14 mouse cellular contexts compared by ENCODE assay signal in the genomic region with DNA sequence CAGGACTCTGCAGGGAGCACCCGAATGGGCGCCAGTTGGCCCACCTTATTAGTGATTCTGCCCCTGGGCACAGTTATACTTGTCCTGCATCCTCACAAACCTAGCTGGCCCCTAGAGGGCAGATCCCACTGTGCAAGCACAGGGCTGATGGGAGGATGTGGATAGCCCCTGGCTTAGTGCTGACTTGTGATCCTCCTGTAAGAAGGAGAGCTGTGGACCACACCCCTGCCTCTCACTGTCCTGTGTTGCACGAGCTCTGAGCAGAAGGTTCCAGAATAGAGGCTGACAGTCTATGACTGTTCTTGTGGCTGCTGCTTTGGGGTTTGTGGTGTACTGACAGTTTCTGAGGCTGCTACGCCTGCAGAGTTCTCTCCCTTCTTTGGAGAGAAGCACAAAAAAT. TPM values are rescaled to one million over a fixed set of nuclear protein-coding genes. Genes with fewer than 3 reads are reported as not detected.
A peak's percentile ranks its signal among the peaks of the same experiment; 100 is the strongest.
DNase-seq lines count a peak whose midpoint lies in the region; ATAC-seq and TF ChIP-seq lines count a peak whose summit lies in the region.
"Had no signal": no experiment of that assay in that cellular context is flagged by ENCODE, and none has a peak within 500 bp of the region (broad histone marks: within the 10 kb centered on the region; RNA-seq: fewer than 3 reads in every experiment).

No protein-coding gene starts in this region.

- no peak for TF ChIP-seq POLR2A in lung, adult 2 months (IDR thresholded peaks at IDR 0.05; ENCODE audit: borderline replicate concordance, extremely low read depth, low read depth, low read length)

- peak; percentile 32 for DNase-seq in adrenal gland, adult 2 months
- no peak for DNase-seq in adrenal gland, postnatal 14 days
- DNase-seq in lung, adult 2 months = no peak
- DNase-seq in induced T-regulatory cell, adult 2 months (ENCODE audit: low read depth) = peak; percentile 68
- no peak for DNase-seq in urinary bladder, postnatal 4 days (ENCODE audit: low spot score in 2 of 2)
- DNase-seq: cerebellum, adult 9-10 months; kidney, adult 9 months; right cerebral cortex, adult 18-20 months had no signal

- peaks cover 29% of the 10 kb centered on the region for H3K4me1 ChIP-seq in lung, embryonic 15.5 days
- H3K4me1 ChIP-seq in lung, adult 2 months (ENCODE audit: control insufficient read depth, insufficient read depth, low read length) = peaks cover 30% of the 10 kb centered on the region
- H3K4me1 ChIP-seq in forebrain, embryonic 16.5 days (replicated peaks; ENCODE audit: control insufficient read depth, insufficient read depth, low read length) = no peaks in the 10 kb centered on the region
- H3K4me1 ChIP-seq: midbrain, embryonic 10.5 days had no signal

- ATAC-seq in lung, embryonic 15.5 days (ENCODE audit: borderline replicate concordance, extremely low read depth, low FRiP score, low TSS enrichment) = no peak
- ATAC-seq in megakaryocyte progenitor cell, adult 5-6 weeks (replicated peaks; ENCODE audit: poor library complexity) = peak; percentile 15
- ATAC-seq in forebrain, embryonic 16.5 days = no peak
- ATAC-seq: forebrain, embryonic 15.5 days had no signal

- no peak for TF ChIP-seq CTCF in lung, adult 2 months (IDR thresholded peaks at IDR 0.05; ENCODE audit: insufficient read depth, low read length)

- H3K9ac ChIP-seq in lung, embryonic 15.5 days = no peak overlapping the region
- H3K9ac ChIP-seq in forebrain, embryonic 16.5 days (replicated peaks; ENCODE audit: low read depth, low read length) = no peak overlapping the region
- H3K9ac ChIP-seq: forebrain, embryonic 15.5 days had no signal

- no peak overlapping the region for H3K4me2 ChIP-seq in lung, embryonic 15.5 days
- no peak overlapping the region for H3K4me2 ChIP-seq in forebrain, embryonic 16.5 days (ENCODE audit: low read length)
- H3K4me2 ChIP-seq: forebrain, embryonic 15.5 days had no signal

- H3K36me3 ChIP-seq in lung, embryonic 15.5 days = no peaks in the 10 kb centered on the region
- H3K36me3 ChIP-seq in forebrain, embryonic 16.5 days (ENCODE audit: control insufficient read depth, insufficient read depth) = no peaks in the 10 kb centered on the region
- H3K36me3 ChIP-seq: forebrain, embryonic 15.5 days had no signal

- no peaks in the 10 kb centered on the region for H3K9me3 ChIP-seq in lung, embryonic 15.5 days
- H3K9me3 ChIP-seq in forebrain, embryonic 16.5 days (ENCODE audit: control insufficient read depth, low read length) = no peaks in the 10 kb centered on the region
- H3K9me3 ChIP-seq: forebrain, embryonic 15.5 days; midbrain, embryonic 10.5 days had no signal

- no peak overlapping the region for H3K4me3 ChIP-seq in lung, embryonic 15.5 days
- H3K4me3 ChIP-seq in lung, adult 2 months (replicated peaks; ENCODE audit: extremely low read depth, low read depth, low read length) = no peak overlapping the region
- H3K4me3 ChIP-seq in forebrain, embryonic 16.5 days (replicated peaks; ENCODE audit: low read length) = no peak overlapping the region
- H3K4me3 ChIP-seq: forebrain, embryonic 15.5 days; midbrain, embryonic 10.5 days had no signal

- peak overlapping the region; percentile 12; the same call in 1 of the 2 replicates for H3K27ac ChIP-seq in lung, embryonic 15.5 days
- H3K27ac ChIP-seq in forebrain, embryonic 16.5 days (ENCODE audit: low read length) = no peak overlapping the region
- H3K27ac ChIP-seq: forebrain, embryonic 15.5 days; midbrain, embryonic 10.5 days had no signal

- 77% methylated on average over 4 of the region's 4 CpGs for WGBS in lung, embryonic 15.5 days
- 76% methylated on average over 4 of the region's 4 CpGs for WGBS in lung, adult 2 months
- 85% methylated on average over 4 of the region's 4 CpGs for WGBS in forebrain, embryonic 16.5 days

- H3K27me3 ChIP-seq in lung, embryonic 15.5 days = no peaks in the 10 kb centered on the region
- no peaks in the 10 kb centered on the region for H3K27me3 ChIP-seq in forebrain, embryonic 16.5 days (replicated peaks; ENCODE audit: control insufficient read depth, insufficient read depth, low read length)
- H3K27me3 ChIP-seq: forebrain, embryonic 15.5 days had no signal

RNA-seq across cellular contexts. Expression of a gene that starts 24.5 kb away (rescaled TPM):
- 10 to 100 TPM; 30.3 to 38.7 TPM for total RNA-seq in adrenal gland, adult 2 months (2021)
- polyA plus RNA-seq in adrenal gland, adult 2 months (2012; rRNA removed) = 36.6 and 38.1 TPM in 2 replicates
- total RNA-seq in adrenal gland, postnatal 14 days (2021) = 33.0 and 35.2 TPM in 2 replicates
- 30.1 and 30.4 TPM in 2 replicates for polyA plus RNA-seq in lung, embryonic 15.5 days (2015; fragmentation: Nextera tagmentation; extraction: Ambion mirVana)
- 33.5 and 36.2 TPM in 2 replicates for polyA plus RNA-seq in lung, adult 2 months (2012; rRNA removed)
- total RNA-seq in megakaryocyte progenitor cell, adult 5-6 weeks (2015) = 12.9 and 16.2 TPM in 2 replicates
- 12.9 and 20.1 TPM in 2 replicates for total RNA-seq in megakaryocyte progenitor cell, adult 5-6 weeks (2017)
- polyA plus RNA-seq in forebrain, embryonic 16.5 days (2015; fragmentation: Nextera tagmentation; extraction: Ambion mirVana) = 34.7 and 36.7 TPM in 2 replicates

RNA-seq across cellular contexts. Expression of a gene that starts 25.2 kb away (rescaled TPM):
- total RNA-seq in adrenal gland, adult 2 months (2021) = 100 to 1,000 TPM; 154 to 322 TPM
- polyA plus RNA-seq in adrenal gland, adult 2 months (2012; rRNA removed) = 222 and 270 TPM in 2 replicates
- 161 and 186 TPM in 2 replicates for total RNA-seq in adrenal gland, postnatal 14 days (2021)
- 55.8 and 61.0 TPM in 2 replicates for polyA plus RNA-seq in lung, embryonic 15.5 days (2015; fragmentation: Nextera tagmentation; extraction: Ambion mirVana)
- polyA plus RNA-seq in lung, adult 2 months (2012; rRNA removed) = 122 and 144 TPM in 2 replicates
- 22.6 and 29.6 TPM in 2 replicates for total RNA-seq in megakaryocyte progenitor cell, adult 5-6 weeks (2015)
- total RNA-seq in megakaryocyte progenitor cell, adult 5-6 weeks (2017) = 31.4 and 45.3 TPM in 2 replicates
- polyA plus RNA-seq in forebrain, embryonic 16.5 days (2015; fragmentation: Nextera tagmentation; extraction: Ambion mirVana) = 27.9 and 30.2 TPM in 2 replicates

RNA-seq across cellular contexts. Expression of a gene that starts 41.1 kb away (rescaled TPM):
- 10 to 100 TPM; 20.1 to 68.5 TPM for total RNA-seq in adrenal gland, adult 2 months (2021)
- polyA plus RNA-seq in adrenal gland, adult 2 months (2012; rRNA removed) = 43.2 and 47.4 TPM in 2 replicates
- 23.7 and 41.2 TPM in 2 replicates for total RNA-seq in adrenal gland, postnatal 14 days (2021)
- polyA plus RNA-seq in lung, embryonic 15.5 days (2015; fragmentation: Nextera tagmentation; extraction: Ambion mirVana) = 45.7 and 47.2 TPM in 2 replicates
- 34.6 and 38.4 TPM in 2 replicates for polyA plus RNA-seq in lung, adult 2 months (2012; rRNA removed)
- 33.7 and 40.2 TPM in 2 replicates for total RNA-seq in megakaryocyte progenitor cell, adult 5-6 weeks (2015)
- 15.1 and 18.5 TPM in 2 replicates for total RNA-seq in megakaryocyte progenitor cell, adult 5-6 weeks (2017)
- polyA plus RNA-seq in forebrain, embryonic 16.5 days (2015; fragmentation: Nextera tagmentation; extraction: Ambion mirVana) = 52.6 and 62.5 TPM in 2 replicates

RNA-seq across cellular contexts. Expression of a gene that starts 41.2 kb away (rescaled TPM):
- 10 to 100 TPM; 19.9 to 61.1 TPM for total RNA-seq in adrenal gland, adult 2 months (2021)
- 62.7 and 64.6 TPM in 2 replicates for polyA plus RNA-seq in adrenal gland, adult 2 months (2012; rRNA removed)
- 27.7 and 40.5 TPM in 2 replicates for total RNA-seq in adrenal gland, postnatal 14 days (2021)
- polyA plus RNA-seq in lung, embryonic 15.5 days (2015; fragmentation: Nextera tagmentation; extraction: Ambion mirVana) = 26.3 and 31.1 TPM in 2 replicates
- polyA plus RNA-seq in lung, adult 2 months (2012; rRNA removed) = 34.7 and 40.9 TPM in 2 replicates
- 15.1 and 15.9 TPM in 2 replicates for total RNA-seq in megakaryocyte progenitor cell, adult 5-6 weeks (2015)
- 12.8 and 17.6 TPM in 2 replicates for total RNA-seq in megakaryocyte progenitor cell, adult 5-6 weeks (2017)
- polyA plus RNA-seq in forebrain, embryonic 16.5 days (2015; fragmentation: Nextera tagmentation; extraction: Ambion mirVana) = 30.1 and 37.6 TPM in 2 replicates

RNA-seq across cellular contexts. Expression of a gene that starts 46.1 kb away (rescaled TPM):
- 1 to 10 TPM; 2.9 to 3.2 TPM for total RNA-seq in adrenal gland, adult 2 months (2021)
- 5.3 and 6.7 TPM in 2 replicates for polyA plus RNA-seq in adrenal gland, adult 2 months (2012; rRNA removed)
- total RNA-seq in adrenal gland, postnatal 14 days (2021) = 1.8 and 1.9 TPM in 2 replicates
- polyA plus RNA-seq in lung, embryonic 15.5 days (2015; fragmentation: Nextera tagmentation; extraction: Ambion mirVana) = 3.2 and 4.5 TPM in 2 replicates
- polyA plus RNA-seq in lung, adult 2 months (2012; rRNA removed) = 0.14 TPM in 1 of 2 replicates, not detected in the other
- not detected in 2 replicates for total RNA-seq in megakaryocyte progenitor cell, adult 5-6 weeks (2015)
- total RNA-seq in megakaryocyte progenitor cell, adult 5-6 weeks (2017) = not detected in 2 replicates
- polyA plus RNA-seq in forebrain, embryonic 16.5 days (2015; fragmentation: Nextera tagmentation; extraction: Ambion mirVana) = 4.6 and 5.8 TPM in 2 replicates
- total RNA-seq: hematopoietic stem cell, adult 5-6 weeks had no signal

Comparison
In these comparisons a context has a peak if more than half of its experiments do, and no peak if none do; other contexts are left out.
1. DNase-seq: peak in adrenal gland, adult 2 months (single experiment) and induced T-regulatory cell, adult 2 months (single experiment); none in adrenal gland, postnatal 14 days (single experiment), lung, adult 2 months (single experiment) and urinary bladder, postnatal 4 days (0 of 2).